Mouse (Mus musculus): ENCODE measurements around the gene Ulk4.

Ulk4 gene

GRCm38 (mm10) chr9:120958051-120958450 lies 318.9 kb downstream of the Ulk4 start:
- no peak overlapping the region for H3K4me3 ChIP-seq (replicated peaks; ENCODE audit: low read length)
- H3K27me3 ChIP-seq (ENCODE audit: insufficient read depth, low read length): no peaks in the 10 kb centered on the region
- TF ChIP-seq CTCF (conservative IDR thresholded peaks at IDR 0.05; ENCODE audit: low read length) (no peak), POU5F1 (IDR thresholded peaks at IDR 0.05; ENCODE audit: borderline replicate concordance, low read length) (no peak), NANOG (IDR thresholded peaks at IDR 0.05; ENCODE audit: borderline replicate concordance, low read length) (no peak)
- peaks cover 76% of the 10 kb centered on the region for H3K4me1 ChIP-seq (replicated peaks; ENCODE audit: low read depth, low read length)
- H3K36me3 ChIP-seq (ENCODE audit: insufficient read depth, low read length): peaks cover 100% of the 10 kb centered on the region
- H3K9me3 ChIP-seq (ENCODE audit: low read length): no peaks in the 10 kb centered on the region

- peaks cover 70% of the 10 kb centered on the region for H3K4me1 ChIP-seq (replicated peaks; ENCODE audit: low read depth, low read length)
- no peak for TF ChIP-seq NANOG (IDR thresholded peaks at IDR 0.05; ENCODE audit: borderline replicate concordance, low read length)
- TF ChIP-seq CTCF (conservative IDR thresholded peaks at IDR 0.05; ENCODE audit: low read length): no peak
- TF ChIP-seq POU5F1 (IDR thresholded peaks at IDR 0.05; ENCODE audit: borderline replicate concordance, low read length): no peak
- H3K27me3 ChIP-seq (ENCODE audit: insufficient read depth, low read length): no peaks in the 10 kb centered on the region
- H3K36me3 ChIP-seq (ENCODE audit: insufficient read depth, low read length): peaks cover 97% of the 10 kb centered on the region
- no peak overlapping the region for H3K4me3 ChIP-seq (replicated peaks; ENCODE audit: low read length)
- no peaks in the 10 kb centered on the region for H3K9me3 ChIP-seq (ENCODE audit: low read length)
Observed at GRCm38 (mm10) chr9:120951947-120952346, 325.1 kb downstream of the Ulk4 start.

GRCm38 (mm10) chr9:120950761-120951160 lies 326.2 kb downstream of the Ulk4 start:
- H3K4me3 ChIP-seq (replicated peaks; ENCODE audit: low read length): no peak overlapping the region
- H3K4me1 ChIP-seq (replicated peaks; ENCODE audit: low read depth, low read length): peaks cover 74% of the 10 kb centered on the region
- no peak for TF ChIP-seq CTCF (conservative IDR thresholded peaks at IDR 0.05; ENCODE audit: low read length)
- no peak for TF ChIP-seq POU5F1 (IDR thresholded peaks at IDR 0.05; ENCODE audit: borderline replicate concordance, low read length)
- no peak for TF ChIP-seq NANOG (IDR thresholded peaks at IDR 0.05; ENCODE audit: borderline replicate concordance, low read length)
- H3K9me3 ChIP-seq (ENCODE audit: low read length): no peaks in the 10 kb centered on the region
- H3K36me3 ChIP-seq (ENCODE audit: insufficient read depth, low read length): peaks cover 97% of the 10 kb centered on the region
- H3K27me3 ChIP-seq (ENCODE audit: insufficient read depth, low read length): no peaks in the 10 kb centered on the region

- Histone ChIP-seq H3K4me3 (replicated peaks; ENCODE audit: low read length) (no peak overlapping the region), H3K36me3 (ENCODE audit: insufficient read depth, low read length) (peaks cover 95% of the 10 kb centered on the region), H3K4me1 (replicated peaks; ENCODE audit: low read depth, low read length) (peaks cover 86% of the 10 kb centered on the region), H3K27me3 (ENCODE audit: insufficient read depth, low read length) (no peaks in the 10 kb centered on the region), H3K9me3 (ENCODE audit: low read length) (no peaks in the 10 kb centered on the region)
- no peak for TF ChIP-seq CTCF (conservative IDR thresholded peaks at IDR 0.05; ENCODE audit: low read length)
- no peak for TF ChIP-seq NANOG (IDR thresholded peaks at IDR 0.05; ENCODE audit: borderline replicate concordance, low read length)
- no peak for TF ChIP-seq POU5F1 (IDR thresholded peaks at IDR 0.05; ENCODE audit: borderline replicate concordance, low read length)
Observed at GRCm38 (mm10) chr9:120948832-120949231, 328.2 kb downstream of the Ulk4 start.

- Histone ChIP-seq H3K9me3 (ENCODE audit: low read length) (no peaks in the 10 kb centered on the region), H3K36me3 (ENCODE audit: insufficient read depth, low read length) (peaks cover 95% of the 10 kb centered on the region), H3K4me3 (replicated peaks; ENCODE audit: low read length) (no peak overlapping the region), H3K4me1 (replicated peaks; ENCODE audit: low read depth, low read length) (peaks cover 92% of the 10 kb centered on the region), H3K27me3 (ENCODE audit: insufficient read depth, low read length) (no peaks in the 10 kb centered on the region)
- no peak for TF ChIP-seq POU5F1 (IDR thresholded peaks at IDR 0.05; ENCODE audit: borderline replicate concordance, low read length)
- no peak for TF ChIP-seq NANOG (IDR thresholded peaks at IDR 0.05; ENCODE audit: borderline replicate concordance, low read length)
- no peak for TF ChIP-seq CTCF (conservative IDR thresholded peaks at IDR 0.05; ENCODE audit: low read length)
Observed at GRCm38 (mm10) chr9:120946131-120946530, 330.9 kb downstream of the Ulk4 start.

GRCm38 (mm10) chr9:120944211-120944610 lies 332.8 kb downstream of the Ulk4 start:
- H3K4me3 ChIP-seq (replicated peaks; ENCODE audit: low read length): no peak overlapping the region
- no peaks in the 10 kb centered on the region for H3K27me3 ChIP-seq (ENCODE audit: insufficient read depth, low read length)
- H3K9me3 ChIP-seq (ENCODE audit: low read length): no peaks in the 10 kb centered on the region
- TF ChIP-seq NANOG (IDR thresholded peaks at IDR 0.05; ENCODE audit: borderline replicate concordance, low read length) (no peak), POU5F1 (IDR thresholded peaks at IDR 0.05; ENCODE audit: borderline replicate concordance, low read length) (no peak), CTCF (conservative IDR thresholded peaks at IDR 0.05; ENCODE audit: low read length) (no peak)
- H3K36me3 ChIP-seq (ENCODE audit: insufficient read depth, low read length): peaks cover 95% of the 10 kb centered on the region
- peaks cover 99% of the 10 kb centered on the region for H3K4me1 ChIP-seq (replicated peaks; ENCODE audit: low read depth, low read length)

GRCm38 (mm10) chr9:120943757-120944156 lies 333.2 kb downstream of the Ulk4 start:
- Histone ChIP-seq H3K4me3 (replicated peaks; ENCODE audit: low read length) (no peak overlapping the region), H3K27me3 (ENCODE audit: insufficient read depth, low read length) (no peaks in the 10 kb centered on the region), H3K36me3 (ENCODE audit: insufficient read depth, low read length) (peaks cover 95% of the 10 kb centered on the region), H3K9me3 (ENCODE audit: low read length) (no peaks in the 10 kb centered on the region), H3K4me1 (replicated peaks; ENCODE audit: low read depth, low read length) (peaks cover 99% of the 10 kb centered on the region)
- TF ChIP-seq POU5F1 (IDR thresholded peaks at IDR 0.05; ENCODE audit: borderline replicate concordance, low read length) (no peak), CTCF (conservative IDR thresholded peaks at IDR 0.05; ENCODE audit: low read length) (no peak), NANOG (IDR thresholded peaks at IDR 0.05; ENCODE audit: borderline replicate concordance, low read length) (no peak)

GRCm38 (mm10) chr9:120940858-120941257 lies 336.1 kb downstream of the Ulk4 start:
- Histone ChIP-seq H3K9me3 (ENCODE audit: low read length) (no peaks in the 10 kb centered on the region), H3K4me3 (replicated peaks; ENCODE audit: low read length) (no peak overlapping the region), H3K27me3 (ENCODE audit: insufficient read depth, low read length) (no peaks in the 10 kb centered on the region), H3K4me1 (replicated peaks; ENCODE audit: low read depth, low read length) (peaks cover 100% of the 10 kb centered on the region), H3K36me3 (ENCODE audit: insufficient read depth, low read length) (peaks cover 93% of the 10 kb centered on the region)
- TF ChIP-seq NANOG (IDR thresholded peaks at IDR 0.05; ENCODE audit: borderline replicate concordance, low read length) (no peak), CTCF (conservative IDR thresholded peaks at IDR 0.05; ENCODE audit: low read length) (no peak)

- TF ChIP-seq NANOG (IDR thresholded peaks at IDR 0.05; ENCODE audit: borderline replicate concordance, low read length) (no peak), POU5F1 (IDR thresholded peaks at IDR 0.05; ENCODE audit: borderline replicate concordance, low read length) (no peak), CTCF (conservative IDR thresholded peaks at IDR 0.05; ENCODE audit: low read length) (peak; percentile 35)
- H3K36me3 ChIP-seq (ENCODE audit: insufficient read depth, low read length): peaks cover 63% of the 10 kb centered on the region
- no peaks in the 10 kb centered on the region for H3K27me3 ChIP-seq (ENCODE audit: insufficient read depth, low read length)
- peak overlapping the region; percentile 85 for H3K4me3 ChIP-seq (replicated peaks; ENCODE audit: low read length)
- H3K4me1 ChIP-seq (replicated peaks; ENCODE audit: low read depth, low read length): peaks cover 81% of the 10 kb centered on the region
- no peaks in the 10 kb centered on the region for H3K9me3 ChIP-seq (ENCODE audit: low read length)
Observed at GRCm38 (mm10) chr9:120936351-120936750, 340.6 kb downstream of the Ulk4 start.

Measured in E14TG2a.4 (cell line).